Mouse (Mus musculus) myocyte (in vitro differentiated cells): ENCODE results near the gene Cecr2. TPM values are rescaled to one million over a fixed set of nuclear protein-coding genes. Genes with fewer than 3 reads are reported as not detected.
A peak's percentile ranks its signal among the peaks of the same experiment; 100 is the strongest.

Experiments
- H3K27me3 ChIP-seq: one replicate; pipeline ENCODE4 v1.6.1; 2011; ENCODE audit not compliant: control insufficient read depth, insufficient read depth, insufficient read length
- H3K36me3 ChIP-seq: one replicate; pipeline ENCODE4 v1.6.1; 2011; ENCODE audit not compliant: control insufficient read depth, insufficient read depth
- H3K4me2 ChIP-seq: one replicate; pipeline ENCODE4 v1.6.1; 2011; ENCODE audit warnings: low read depth, control low read depth
- H3K4me3 ChIP-seq: one replicate; pipeline ENCODE4 v1.5.1; 2011; ENCODE audit warnings: mild to moderate bottlenecking, control low read depth, moderate library complexity
- H3K79me2 ChIP-seq: one replicate; pipeline ENCODE4 v1.6.1; 2011; ENCODE audit not compliant: control insufficient read depth, insufficient read depth
- H3ac ChIP-seq: one replicate; pipeline ENCODE4 v1.6.1; 2011; ENCODE audit not compliant: control insufficient read depth, insufficient read length
- CEBPB ChIP-seq: IDR thresholded peaks from 2 replicates; pipeline ENCODE4 v1.6.1; 2011; ENCODE audit warnings: mild to moderate bottlenecking, moderate library complexity; ENCODE audit not compliant: poor library complexity, insufficient read depth, severe bottlenecking
- E2F4 ChIP-seq: IDR thresholded peaks from one replicate; pipeline ENCODE4 v1.6.1; 2011; ENCODE audit warnings: mild to moderate bottlenecking, control low read depth, moderate library complexity; ENCODE audit not compliant: insufficient read depth
- MAX ChIP-seq: IDR thresholded peaks from one replicate; pipeline ENCODE4 v1.6.1; 2011; ENCODE audit warnings: low read depth, mild to moderate bottlenecking, control low read depth
- MYOD1 ChIP-seq, 3 experiments: IDR thresholded peaks; one replicate each; pipeline ENCODE4 v1.6.1; 2011; ENCODE audit warnings: control low read depth in 2 of 3, low read depth in 2 of 3, mild to moderate bottlenecking in 2 of 3, moderate library complexity in 1 of 3; ENCODE audit not compliant: insufficient read length in 2 of 3, control insufficient read depth in 1 of 3
- MYOG ChIP-seq, 3 experiments: IDR thresholded peaks; one replicate each; pipeline ENCODE4 v1.6.1; 2011; ENCODE audit warnings: control low read depth in 2 of 3, low read depth in 2 of 3, mild to moderate bottlenecking in 2 of 3; ENCODE audit not compliant: insufficient read length in 2 of 3, control insufficient read depth in 1 of 3, insufficient read depth in 1 of 3
- POLR2A ChIP-seq: IDR thresholded peaks from one replicate; pipeline ENCODE4 v1.6.1; 2011; ENCODE audit warnings: low read depth, mild to moderate bottlenecking, control low read depth, moderate library complexity; ENCODE audit not compliant: insufficient read length
- POLR2AphosphoS2 ChIP-seq: IDR thresholded peaks from one replicate; pipeline ENCODE4 v1.6.1; 2011; ENCODE audit warnings: low read depth, control low read depth; ENCODE audit not compliant: insufficient read length
- REST ChIP-seq: IDR thresholded peaks from one replicate; pipeline ENCODE4 v1.6.1; 2011; ENCODE audit warnings: mild to moderate bottlenecking, control low read depth, moderate library complexity; ENCODE audit not compliant: insufficient read depth, insufficient read length
- SRF ChIP-seq: IDR thresholded peaks from one replicate; pipeline ENCODE4 v1.6.1; 2011; ENCODE audit warnings: low read depth; ENCODE audit not compliant: control insufficient read depth, insufficient read length
- TCF12 ChIP-seq: IDR thresholded peaks from one replicate; pipeline ENCODE4 v1.6.1; 2011; ENCODE audit warnings: mild to moderate bottlenecking, control low read depth; ENCODE audit not compliant: poor library complexity, insufficient read depth, severe bottlenecking
- TCF3 ChIP-seq: IDR thresholded peaks from one replicate; pipeline ENCODE4 v1.6.1; 2011; ENCODE audit warnings: low read depth, control low read depth; ENCODE audit not compliant: insufficient read length
- USF1 ChIP-seq: IDR thresholded peaks from one replicate; pipeline ENCODE4 v1.6.1; 2011; ENCODE audit warnings: low read depth, mild to moderate bottlenecking, control low read depth, moderate library complexity
- polyA plus RNA-seq: library from polyadenylated mRNA; unstranded; fragments of >200 nt; fragmentation: generic; extraction: Trizol; gene quantifications from one replicate; pipeline ENCODE4 v1.2.1, GENCODE M21; 2012; ENCODE audit warnings: missing spikeins

Gene Cecr2
- polyA plus RNA-seq = 0.12 TPM

DNA sequence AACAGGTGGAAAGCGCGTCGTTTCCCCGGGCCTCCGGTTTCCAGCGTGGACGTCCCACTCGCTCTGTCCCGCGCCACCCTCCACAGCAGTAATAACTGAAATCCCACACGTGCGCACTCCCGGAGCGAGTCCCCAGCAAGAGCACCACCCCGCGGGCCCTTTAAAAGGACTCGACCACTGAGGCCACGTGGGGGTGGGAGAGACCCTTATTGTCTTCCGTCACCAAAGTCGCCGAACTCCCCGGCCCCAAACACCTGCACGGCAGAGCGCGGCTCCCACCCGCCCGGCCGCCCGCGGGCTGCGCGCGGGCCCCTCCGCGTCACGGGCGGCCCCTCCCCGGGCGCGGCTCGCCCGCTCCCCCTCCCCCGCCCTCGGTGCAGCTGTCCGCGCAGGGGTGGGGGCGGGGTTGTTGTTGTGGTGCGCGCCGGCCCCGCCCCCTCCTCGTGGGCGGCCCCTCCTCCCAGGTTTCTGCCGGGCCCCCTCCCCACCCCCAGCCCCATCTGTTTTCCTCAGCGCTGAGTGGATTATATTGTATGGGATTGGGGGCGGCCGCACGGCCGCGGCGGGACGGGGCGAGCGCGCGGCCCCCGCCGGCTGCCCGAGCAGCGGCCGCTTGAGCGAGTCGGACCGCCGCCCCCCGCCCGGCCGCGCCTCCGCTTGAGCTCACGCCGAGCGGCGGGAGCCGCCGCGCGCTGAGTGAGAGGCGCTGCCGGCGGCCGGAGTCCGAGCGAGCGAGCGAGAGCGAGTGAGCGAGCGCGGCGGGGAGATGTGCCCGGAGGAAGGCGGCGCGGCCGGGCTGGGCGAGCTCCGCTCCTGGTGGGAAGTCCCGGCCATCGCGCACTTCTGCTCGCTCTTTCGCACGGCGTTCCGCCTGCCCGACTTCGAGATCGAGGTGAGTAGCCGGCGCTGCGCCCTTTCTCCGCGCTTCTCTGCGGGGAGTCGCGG lies at the start of gene Cecr2:
Gene Cecr2 (plus strand): TSS at position 554 of the 945 bp plus-strand sequence.
- Histone ChIP-seq H3K79me2 (no peaks in the 10 kb centered on the region), H3K4me3 (peak within 1 kb of the TSS; percentile 12), H3ac (no peak within 1 kb of the TSS), H3K27me3 (peaks cover 59% of the 10 kb centered on the region), H3K4me2 (peak within 1 kb of the TSS; percentile 67), H3K36me3 (no peaks in the 10 kb centered on the region)
- TF ChIP-seq CEBPB = no peak
- TF ChIP-seq POLR2A = no peak
- TF ChIP-seq TCF12 = no peak
- no peak for TF ChIP-seq REST
- TF ChIP-seq SRF = no peak
- no peak for TF ChIP-seq MAX
- peak in 2 of 3 experiments; percentile 26 to 85 for TF ChIP-seq MYOD1 (IDR thresholded peaks at IDR 0.05; ENCODE audit: control insufficient read depth in 1 of 3, insufficient read length in 2 of 3, low read depth in 2 of 3)
- TF ChIP-seq POLR2AphosphoS2 = no peak
- TF ChIP-seq USF1 = no peak
- peak; percentile 11 for TF ChIP-seq TCF3
- TF ChIP-seq E2F4 = no peak
- peak in 2 of 3 experiments; percentile 77 to 78 for TF ChIP-seq MYOG (IDR thresholded peaks at IDR 0.05; ENCODE audit: control insufficient read depth in 1 of 3, insufficient read depth in 1 of 3, insufficient read length in 2 of 3, low read depth in 2 of 3)

DNA sequence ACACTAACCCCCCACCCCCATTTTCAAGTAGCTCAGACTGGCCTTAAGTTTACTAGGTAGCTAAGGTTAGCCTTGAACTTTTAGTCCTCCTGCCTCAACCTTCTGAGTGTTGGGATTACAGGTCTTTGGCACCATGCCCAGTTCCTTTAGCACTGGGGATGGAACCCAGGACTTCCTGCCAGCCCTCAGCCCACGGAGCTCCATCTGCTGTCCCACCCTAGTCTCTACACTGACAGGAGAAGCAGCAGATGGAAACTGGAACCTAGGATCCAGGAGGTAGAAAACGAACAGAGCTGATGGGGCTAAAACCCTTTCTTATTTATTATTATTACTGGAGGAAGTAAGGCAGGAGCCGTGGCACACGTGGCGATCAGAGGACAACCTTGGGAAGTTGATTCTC lies 48.6 kb upstream of the Cecr2 start:
- no peak overlapping the region for H3K4me3 ChIP-seq

DNA sequence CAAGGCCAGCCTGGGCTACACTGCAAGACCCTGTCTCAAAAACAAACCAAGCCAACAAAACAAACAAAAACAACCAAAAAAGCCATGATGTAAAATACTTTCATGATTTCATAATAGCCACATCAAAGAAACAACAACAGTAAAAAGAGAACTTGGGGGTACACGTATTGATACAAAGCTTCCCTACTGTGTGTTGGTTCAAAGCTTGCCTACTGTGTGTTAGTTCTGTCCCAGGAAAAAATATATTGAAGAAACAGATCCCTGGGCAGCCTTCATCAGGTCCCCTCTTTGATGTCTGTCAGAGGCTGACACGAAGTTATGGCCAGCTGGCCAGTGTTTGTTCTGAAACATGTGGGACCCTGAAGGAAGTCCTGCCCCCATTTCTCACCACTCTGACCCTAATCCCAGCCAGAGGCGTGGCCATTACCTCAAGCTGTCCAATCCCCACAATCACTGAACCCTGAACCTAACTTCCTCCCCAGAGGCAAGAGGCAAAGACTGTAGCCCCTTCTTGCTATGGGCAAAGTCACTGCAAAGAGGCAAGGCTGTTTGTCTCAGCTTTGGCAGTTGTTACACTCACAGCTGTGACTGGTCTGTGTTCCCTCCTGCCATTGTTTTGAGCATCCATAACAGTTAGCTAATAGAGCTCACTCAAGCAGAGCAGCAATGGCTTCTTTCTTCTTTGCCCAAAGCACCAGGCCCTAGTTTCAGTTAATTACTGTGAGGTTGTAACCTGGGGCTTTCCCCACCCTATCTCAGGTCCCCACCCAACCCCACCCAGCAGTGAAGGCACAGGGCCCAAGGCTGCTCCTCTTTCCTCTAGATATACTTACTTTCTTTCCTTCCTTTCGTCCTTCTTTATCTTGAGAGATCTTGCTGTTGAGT lies 47.4 kb upstream of the Cecr2 start:
- Histone ChIP-seq H3ac (no peak overlapping the region), H3K4me2 (no peak overlapping the region), H3K79me2 (no peaks in the 10 kb centered on the region), H3K4me3 (no peak overlapping the region), H3K36me3 (no peaks in the 10 kb centered on the region), H3K27me3 (peaks cover 17% of the 10 kb centered on the region)
- no peak for TF ChIP-seq TCF3

More for the DNA sequence above, 48.6 kb upstream of the Cecr2 start:
- no peak overlapping the region for H3ac ChIP-seq
- peaks cover 25% of the 10 kb centered on the region for H3K27me3 ChIP-seq
- H3K4me2 ChIP-seq = no peak overlapping the region
- TF ChIP-seq CEBPB = no peak
- no peak for TF ChIP-seq SRF
- no peak for TF ChIP-seq E2F4
- no peaks in the 10 kb centered on the region for H3K36me3 ChIP-seq
- no peaks in the 10 kb centered on the region for H3K79me2 ChIP-seq

DNA sequence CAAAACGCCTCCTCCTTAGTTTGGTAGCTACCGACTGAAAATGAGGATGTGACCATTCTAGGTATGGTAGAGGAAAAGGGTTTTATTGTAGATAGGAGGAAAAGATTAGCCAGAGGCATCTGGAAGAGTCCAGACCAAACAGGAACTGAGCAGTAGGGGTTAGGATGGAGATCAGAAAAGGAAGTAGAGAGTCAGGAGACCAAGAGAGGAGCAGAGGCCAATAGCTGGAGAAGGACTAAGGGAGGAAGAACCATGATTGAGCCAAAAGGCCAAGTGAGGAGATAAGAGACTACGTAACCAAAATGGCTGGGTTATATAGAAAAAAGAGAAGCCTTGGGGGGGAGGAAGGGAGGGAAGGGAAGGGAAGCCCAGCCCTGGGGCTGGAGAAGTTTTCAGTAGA lies 46.0 kb upstream of the Cecr2 start:
- Histone ChIP-seq H3K4me3 (no peak overlapping the region), H3K27me3 (peaks cover 17% of the 10 kb centered on the region), H3K36me3 (no peaks in the 10 kb centered on the region), H3ac (no peak overlapping the region), H3K4me2 (no peak overlapping the region), H3K79me2 (no peaks in the 10 kb centered on the region)
- TF ChIP-seq REST = no peak
- no peak for TF ChIP-seq SRF
- TF ChIP-seq E2F4 = no peak
- TF ChIP-seq MYOG (IDR thresholded peaks at IDR 0.05; ENCODE audit: control insufficient read depth in 1 of 3, insufficient read depth in 1 of 3, insufficient read length in 2 of 3, low read depth in 2 of 3) = no peak
- TF ChIP-seq TCF3 = no peak
- no peak for TF ChIP-seq CEBPB
- no peak for TF ChIP-seq MAX

DNA sequence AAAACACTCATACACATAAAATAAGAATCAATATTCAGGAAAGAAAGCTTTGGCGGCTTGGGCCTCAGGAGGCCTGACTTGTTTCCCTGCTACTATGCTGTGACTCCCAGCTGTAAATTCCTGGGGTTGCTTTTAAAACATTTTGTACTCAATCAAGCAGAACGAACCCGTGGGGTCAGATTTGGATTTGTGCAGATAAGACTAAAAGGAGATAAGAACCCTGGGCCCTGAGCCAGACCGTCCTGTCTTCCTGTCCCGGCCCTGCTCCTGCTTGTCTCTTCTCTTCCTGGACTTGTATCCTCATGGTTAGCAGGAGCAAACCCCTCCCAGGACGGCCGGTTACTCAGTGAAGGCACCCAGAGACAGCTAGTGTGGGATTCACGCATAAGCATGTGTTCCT lies 41.1 kb upstream of the Cecr2 start:
- Histone ChIP-seq H3K79me2 (no peaks in the 10 kb centered on the region), H3K4me2 (no peak overlapping the region), H3ac (no peak overlapping the region), H3K27me3 (peaks cover 6% of the 10 kb centered on the region), H3K36me3 (no peaks in the 10 kb centered on the region), H3K4me3 (no peak overlapping the region)
- TF ChIP-seq SRF (no peak), TCF3 (no peak), MYOG (IDR thresholded peaks at IDR 0.05; ENCODE audit: control insufficient read depth in 1 of 3, insufficient read depth in 1 of 3, insufficient read length in 2 of 3, low read depth in 2 of 3) (no peak), MAX (no peak), E2F4 (no peak), POLR2A (no peak), REST (no peak), POLR2AphosphoS2 (no peak), CEBPB (no peak), USF1 (no peak)
